Mouse (Mus musculus) heart, adult 2 months (tissue): ENCODE results near the gene Fnbp1. TPM values are rescaled to one million over a fixed set of nuclear protein-coding genes. Genes with fewer than 3 reads are reported as not detected.

Experiments used
- DNase-seq, 2 experiments: peaks; one replicate each; pipeline ENCODE4 v3.0.0; 2021
- H3K27ac ChIP-seq: fragments of 200-600 bp; 2 replicates; pipeline ENCODE4 v1.8.1; 2022
- H3K27me3 ChIP-seq: fragments of 200-500 bp; 2 replicates; pipeline ENCODE4 v1.6.1; 2012; ENCODE audit warnings: mild to moderate bottlenecking, low read length, inconsistent platforms, mixed read lengths; ENCODE audit not compliant: control insufficient read depth, insufficient read depth
- H3K36me3 ChIP-seq: fragments of 200-500 bp; 2 replicates; pipeline ENCODE4 v1.6.1; 2012; ENCODE audit warnings: low read length, inconsistent platforms; ENCODE audit not compliant: control insufficient read depth, insufficient read depth
- H3K4me1 ChIP-seq: fragments of 200-500 bp; 2 replicates; pipeline ENCODE4 v1.6.1; 2011; ENCODE audit warnings: low read length; ENCODE audit not compliant: control insufficient read depth, insufficient read depth
- H3K4me3 ChIP-seq: fragments of 200-600 bp; 2 replicates; pipeline ENCODE4 v1.8.1; 2022
- H3K79me2 ChIP-seq: fragments of 200-500 bp; replicated peaks from 2 replicates; pipeline ENCODE4 v1.6.1; 2012; ENCODE audit warnings: mild to moderate bottlenecking, inconsistent platforms, low read length, moderate library complexity, mixed read lengths; ENCODE audit not compliant: control insufficient read depth, insufficient read depth
- H3K9ac ChIP-seq: fragments of 200-500 bp; 2 replicates; pipeline ENCODE4 v1.6.1; 2012; ENCODE audit warnings: low read depth, mild to moderate bottlenecking, control low read depth, inconsistent platforms, low read length, mixed read lengths
- CTCF ChIP-seq: fragments of 200-600 bp; IDR thresholded peaks from 2 replicates; pipeline ENCODE4 v1.8.1; 2022; ENCODE audit warnings: antibody characterized with exemption, mild to moderate bottlenecking, moderate library complexity
- EP300 ChIP-seq: fragments of 200-500 bp; IDR thresholded peaks from 2 replicates; pipeline ENCODE4 v1.6.1; 2011; ENCODE audit warnings: low read depth, low read length, control low read depth; ENCODE audit not compliant: insufficient read depth
- POLR2A ChIP-seq: fragments of 200-500 bp; IDR thresholded peaks from 2 replicates; pipeline ENCODE4 v1.6.1; 2011; ENCODE audit warnings: mild to moderate bottlenecking, low read depth, low read length, control low read depth; ENCODE audit not compliant: insufficient read depth
- WGBS: fragments of 180-500 bp; shearing (Covaris S2); methylation state at CpG from one replicate; pipeline ENCODE4 v1.1.7; 2018; 5-methylcytosine and 5-hydroxymethylcytosine counted together
- intact Hi-C: fragments of 180-260 bp; cut with DNase I; formaldehyde crosslinking; loops from one replicate; pipeline ENCODE4 v1.15.1; 2025
- polyA plus RNA-seq: library from polyadenylated mRNA; depleted of rRNA; stranded (reverse); fragments of >200 nt; gene quantifications from 2 replicates; pipeline ENCODE4 v1.2.3, GENCODE M21; 2012
- total RNA-seq, 2 experiments: library from RNA; stranded (reverse); gene quantifications; 2 replicates each; pipeline ENCODE4 v1.2.3; 2021

Gene Fnbp1
- total and polyA plus RNA-seq, 3 experiments = 40.3 to 53.6 (median 49.0) TPM

DNA sequence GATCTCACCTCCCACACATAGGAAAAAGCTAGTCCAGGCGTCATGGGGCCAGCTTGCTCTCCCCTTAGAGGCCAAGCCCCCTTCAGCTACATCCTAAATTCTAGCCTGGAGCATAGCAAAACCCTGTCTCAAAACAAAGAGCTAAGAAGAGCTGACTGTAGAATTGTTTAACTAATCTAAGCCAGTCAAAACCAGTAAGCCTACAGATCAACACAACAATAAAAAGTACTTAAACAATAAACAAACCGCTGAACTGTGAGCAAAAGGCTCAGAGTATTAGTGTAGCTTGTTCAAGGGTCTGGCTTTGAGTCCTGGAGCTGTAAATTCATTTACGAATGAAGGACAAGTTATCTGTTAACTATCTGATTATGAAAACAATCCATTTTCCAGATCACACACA is 50.6 kb downstream of the Fnbp1 start:
- Histone ChIP-seq H3K36me3 (peaks cover 3% of the 10 kb centered on the region; the same call in 1 of the 2 replicates), H3K4me3 (no peak overlapping the region), H3K9ac (no peak overlapping the region), H3K79me2 (no peaks in the 10 kb centered on the region), H3K27me3 (no peaks in the 10 kb centered on the region), H3K4me1 (peaks cover 13% of the 10 kb centered on the region), H3K27ac (no peak overlapping the region)
- 75% methylated on average over 3 of the region's 3 CpGs for WGBS
- no peak for TF ChIP-seq POLR2A
- TF ChIP-seq EP300 = no peak
- TF ChIP-seq CTCF = no peak
- intact Hi-C loops = no loop called here
- no peak for DNase-seq

DNA sequence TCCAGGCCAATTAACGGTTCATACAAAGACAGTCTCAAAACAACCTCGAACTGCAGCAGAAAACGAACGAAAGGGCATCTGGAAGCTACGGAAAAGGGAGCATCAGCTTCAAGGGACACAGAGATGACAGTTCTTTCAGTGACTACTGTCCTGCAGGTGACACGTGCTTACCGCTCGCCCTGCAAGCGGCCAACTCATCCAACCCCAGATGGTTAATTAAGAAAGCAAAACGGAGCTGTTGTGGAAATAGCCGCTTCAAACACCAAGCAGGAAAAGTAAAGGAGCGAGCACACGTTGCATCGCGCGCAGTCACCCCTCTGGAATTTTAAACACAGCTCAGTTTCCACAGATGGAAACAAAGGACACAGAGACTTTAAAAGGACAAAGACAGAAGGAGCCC is 52.2 kb downstream of the Fnbp1 start:
- intact Hi-C loops = loop anchor here (2.0 kb wide), 1 partner anchor 51 kb away; no protein-coding TSS in a partner anchor
- TF ChIP-seq EP300 (no peak), POLR2A (no peak)
- 86% methylated on average over 16 of the region's 16 CpGs for WGBS
- Histone ChIP-seq H3K4me3 (no peak overlapping the region), H3K36me3 (peaks cover 3% of the 10 kb centered on the region; the same call in 1 of the 2 replicates), H3K9ac (no peak overlapping the region), H3K27me3 (no peaks in the 10 kb centered on the region), H3K79me2 (no peaks in the 10 kb centered on the region), H3K27ac (no peak overlapping the region; the same call in 1 of the 2 replicates), H3K4me1 (peaks cover 13% of the 10 kb centered on the region)
- DNase-seq = no peak

DNA sequence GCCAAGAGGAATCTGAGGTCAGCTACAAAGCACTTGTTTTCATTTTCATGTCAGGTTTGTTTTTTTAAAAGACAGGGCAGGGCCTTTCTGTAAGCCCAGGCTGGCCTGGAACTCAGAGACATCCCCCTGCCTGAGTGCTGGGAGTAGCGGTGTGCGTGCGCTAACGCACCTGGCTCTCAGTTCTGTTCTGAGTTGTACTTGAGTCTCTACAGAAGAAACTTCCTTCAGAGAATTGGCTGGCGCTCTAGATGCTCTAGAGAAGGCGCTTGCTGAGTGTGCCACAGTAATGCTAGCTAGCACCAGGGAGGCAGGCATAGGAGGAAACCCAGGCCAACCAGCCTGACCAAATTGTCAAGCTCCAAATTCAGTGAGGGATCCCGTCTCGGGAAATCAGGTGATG is 52.9 kb downstream of the Fnbp1 start:
- H3K36me3 ChIP-seq = peaks cover 3% of the 10 kb centered on the region; the same call in 1 of the 2 replicates
- H3K27ac ChIP-seq = peak overlapping the region; percentile 77
- WGBS = 77% methylated on average over 8 of the region's 8 CpGs
- H3K4me1 ChIP-seq = peaks cover 13% of the 10 kb centered on the region
- intact Hi-C loops = loop anchor here (2.0 kb wide), 1 partner anchor 52 kb away; no protein-coding TSS in a partner anchor
- no peak overlapping the region for H3K4me3 ChIP-seq
- H3K79me2 ChIP-seq = no peaks in the 10 kb centered on the region
- H3K9ac ChIP-seq = no peak overlapping the region
- TF ChIP-seq EP300 (no peak), CTCF (no peak), POLR2A (no peak)
- no peaks in the 10 kb centered on the region for H3K27me3 ChIP-seq
- no peak for DNase-seq

DNA sequence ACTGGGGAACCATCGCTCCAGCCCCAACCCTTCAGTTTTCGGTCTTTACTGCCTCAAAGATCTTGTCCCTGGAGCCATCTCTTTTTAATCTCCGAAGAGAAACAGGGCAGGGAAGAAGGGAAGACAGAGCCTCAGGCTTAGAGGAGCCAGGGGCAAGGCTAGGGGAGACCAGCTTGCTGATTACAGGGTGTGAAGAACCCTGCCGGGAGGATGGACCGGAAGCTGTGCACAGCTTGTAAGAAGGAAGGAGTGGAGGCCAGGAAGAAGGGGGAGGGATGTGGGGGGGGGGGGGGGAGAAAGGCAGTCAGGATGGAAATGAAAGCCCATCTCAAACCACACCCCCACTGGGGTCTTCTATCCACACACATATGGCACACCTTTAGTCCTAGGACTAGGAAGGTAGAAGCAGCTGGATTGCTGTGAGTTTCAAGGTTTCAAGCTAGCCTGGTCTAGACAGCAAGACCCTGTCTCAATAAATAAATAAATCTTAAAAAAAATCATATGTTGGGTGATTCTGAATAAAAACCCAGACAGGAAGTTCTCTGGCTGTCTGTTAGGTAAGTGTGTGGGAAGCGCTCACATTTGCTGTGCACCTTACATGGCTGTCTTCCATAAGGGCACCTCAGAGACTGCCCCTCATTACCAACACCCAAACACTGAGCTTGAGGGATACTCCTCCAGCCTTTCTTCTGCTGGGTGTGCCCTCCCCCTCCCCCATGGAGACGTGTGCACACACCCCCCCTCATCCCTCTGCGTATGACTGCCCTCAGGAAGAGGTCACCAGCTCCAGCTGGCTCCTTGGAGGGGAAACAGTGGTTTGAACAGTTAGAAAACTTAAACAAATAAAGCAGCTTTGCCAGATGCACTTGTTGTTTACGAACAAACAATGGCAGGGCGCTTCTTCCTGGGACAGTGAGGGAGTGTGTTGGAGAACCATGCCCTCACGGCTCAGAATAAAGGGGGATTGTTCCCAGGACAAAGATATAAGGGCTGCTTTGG is 53.8 kb downstream of the Fnbp1 start:
- intact Hi-C loops = loop anchor here (2.0 kb wide), 1 partner anchor 53 kb away; no protein-coding TSS in a partner anchor
- peak overlapping the region; percentile 77 for H3K27ac ChIP-seq
- no peak for TF ChIP-seq CTCF
- TF ChIP-seq POLR2A = no peak
- TF ChIP-seq EP300 = 0 out of 2 replicates have a peak, but pooled peaks have one; percentile 32
- no peaks in the 10 kb centered on the region for H3K27me3 ChIP-seq
- peaks cover 13% of the 10 kb centered on the region for H3K4me1 ChIP-seq
- H3K9ac ChIP-seq = peak overlapping the region; percentile 53
- no peaks in the 10 kb centered on the region for H3K79me2 ChIP-seq
- WGBS = 29% methylated on average over 11 of the region's 11 CpGs
- peaks cover 3% of the 10 kb centered on the region; the same call in 1 of the 2 replicates for H3K36me3 ChIP-seq
- DNase-seq = peak; percentile 62 to 71
- H3K4me3 ChIP-seq = no peak overlapping the region

DNA sequence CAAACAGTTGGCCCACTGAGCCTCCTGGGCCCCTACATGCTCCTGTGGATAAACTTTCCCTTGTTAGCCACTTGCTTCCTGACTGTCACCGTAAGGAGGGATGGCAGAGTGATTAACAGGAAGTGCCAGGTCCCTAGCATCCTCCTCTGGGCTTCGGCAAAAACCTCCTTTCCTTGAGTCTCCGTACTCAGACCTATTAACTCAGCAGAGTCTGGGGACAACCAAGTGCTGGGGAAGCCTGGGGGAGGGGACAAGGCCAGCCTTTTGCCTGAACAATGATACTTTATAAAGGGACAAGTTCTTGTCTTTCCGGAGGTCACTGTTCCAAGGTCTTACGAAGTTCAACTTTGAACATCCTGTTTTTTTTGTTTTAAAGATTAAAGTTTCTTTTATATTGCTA is 54.7 kb downstream of the Fnbp1 start:
- no peaks in the 10 kb centered on the region for H3K79me2 ChIP-seq
- WGBS = 28% methylated on average over 5 of the region's 5 CpGs
- H3K4me3 ChIP-seq = no peak overlapping the region
- H3K36me3 ChIP-seq = peaks cover 3% of the 10 kb centered on the region; the same call in 1 of the 2 replicates
- H3K27ac ChIP-seq = peak overlapping the region; percentile 72
- no peak overlapping the region for H3K9ac ChIP-seq
- TF ChIP-seq CTCF (no peak), EP300 (no peak), POLR2A (no peak)
- peaks cover 13% of the 10 kb centered on the region for H3K4me1 ChIP-seq
- no peak for DNase-seq
- no peaks in the 10 kb centered on the region for H3K27me3 ChIP-seq
- intact Hi-C loops = no loop called here

DNA sequence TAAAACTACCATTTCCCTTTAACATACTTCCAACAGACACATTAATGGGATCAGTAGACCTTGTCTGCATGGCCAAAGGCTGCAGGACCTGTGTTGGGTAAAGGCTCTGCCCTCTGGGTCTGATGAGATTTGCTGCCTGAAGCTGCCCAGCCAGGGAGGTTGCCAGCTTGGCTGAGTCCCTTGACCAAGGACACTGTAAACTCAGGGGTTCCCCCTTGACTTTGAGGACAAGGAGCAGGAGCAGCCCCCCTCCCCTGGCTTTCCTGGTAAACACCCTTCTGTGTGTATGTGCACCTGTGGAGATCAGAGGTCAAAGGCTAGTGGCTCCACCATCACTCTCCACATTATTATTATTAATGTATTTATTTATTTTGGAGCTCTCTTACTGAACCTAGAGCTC is 55.3 kb downstream of the Fnbp1 start:
- no peak for DNase-seq
- intact Hi-C loops = no loop called here
- Histone ChIP-seq H3K27me3 (no peaks in the 10 kb centered on the region), H3K79me2 (no peaks in the 10 kb centered on the region), H3K4me3 (no peak overlapping the region), H3K36me3 (peaks cover 3% of the 10 kb centered on the region; the same call in 1 of the 2 replicates), H3K4me1 (peaks cover 13% of the 10 kb centered on the region), H3K27ac (no peak overlapping the region; the same call in 1 of the 2 replicates), H3K9ac (no peak overlapping the region)
- TF ChIP-seq CTCF (no peak), POLR2A (no peak), EP300 (no peak)
